Mouse (Mus musculus) limb, embryonic 11.5 days (tissue): ENCODE measurements around the gene St6galnac3. TPM values are rescaled to one million over a fixed set of nuclear protein-coding genes. Genes with fewer than 3 reads are reported as not detected.
A peak's percentile ranks its signal among the peaks of the same experiment; 100 is the strongest.

Experiments
- ATAC-seq: fragments of 200-750 bp; cut with Nextera tagmentation; 2 replicates; pipeline ENCODE4 v1.8.0; 2017; ENCODE audit warnings: low read depth; ENCODE audit not compliant: insufficient number of reproducible peaks, low FRiP score, low TSS enrichment
- DNase-seq: peaks from one replicate; pipeline ENCODE4 v3.0.0-alpha.2; 2015; ENCODE audit warnings: low spot score
- H3K27ac ChIP-seq: fragments of 300-500 bp; sonication (generic); replicated peaks from 2 replicates; pipeline ENCODE4 v1.5.1; 2014; ENCODE audit warnings: low read depth, mild to moderate bottlenecking, low read length
- H3K27me3 ChIP-seq: fragments of 300-500 bp; sonication (generic); 2 replicates; pipeline ENCODE4 v1.6.1; 2014; ENCODE audit warnings: mild to moderate bottlenecking, low read length, mixed read lengths; ENCODE audit not compliant: control insufficient read depth, insufficient read depth
- H3K36me3 ChIP-seq: fragments of 300-500 bp; sonication (generic); 2 replicates; pipeline ENCODE4 v1.6.1; 2014; ENCODE audit warnings: mild to moderate bottlenecking, low read length, moderate library complexity, mixed read lengths; ENCODE audit not compliant: control insufficient read depth, insufficient read depth
- H3K4me1 ChIP-seq: fragments of 300-500 bp; sonication (generic); 2 replicates; pipeline ENCODE4 v1.6.1; 2014; ENCODE audit warnings: low read length, mixed read lengths; ENCODE audit not compliant: control insufficient read depth, insufficient read depth
- H3K4me2 ChIP-seq: fragments of 300-500 bp; sonication (generic); 2 replicates; pipeline ENCODE4 v1.6.1; 2014; ENCODE audit warnings: low read depth, mild to moderate bottlenecking, moderate library complexity; ENCODE audit not compliant: severe bottlenecking
- H3K4me3 ChIP-seq: fragments of 300-500 bp; sonication (generic); 2 replicates; pipeline ENCODE4 v1.5.1; 2014; ENCODE audit warnings: low read depth, low read length
- H3K9ac ChIP-seq: fragments of 300-500 bp; sonication (generic); 2 replicates; pipeline ENCODE4 v1.6.1; 2014; ENCODE audit warnings: mild to moderate bottlenecking, low read length
- H3K9me3 ChIP-seq: fragments of 300-500 bp; sonication (generic); 2 replicates; pipeline ENCODE4 v1.6.1; 2016; ENCODE audit warnings: low read length; ENCODE audit not compliant: control insufficient read depth
- WGBS: fragments of 180-500 bp; shearing (Covaris S2); extraction: QIAGEN DNeasy Blood & Tissue Kit; methylation state at CpG from one replicate; pipeline ENCODE4 v1.1.7; 2014; 5-methylcytosine and 5-hydroxymethylcytosine counted together
- polyA plus RNA-seq: library from polyadenylated mRNA; unstranded; fragments of >200 nt; fragmentation: Nextera tagmentation; extraction: Ambion mirVana; gene quantifications from 2 replicates; pipeline ENCODE4 v1.2.1, GENCODE M21; 2014

Gene St6galnac3
- polyA plus RNA-seq, 1 experiment from 2014 or later, result 51.2 TPM

DNA sequence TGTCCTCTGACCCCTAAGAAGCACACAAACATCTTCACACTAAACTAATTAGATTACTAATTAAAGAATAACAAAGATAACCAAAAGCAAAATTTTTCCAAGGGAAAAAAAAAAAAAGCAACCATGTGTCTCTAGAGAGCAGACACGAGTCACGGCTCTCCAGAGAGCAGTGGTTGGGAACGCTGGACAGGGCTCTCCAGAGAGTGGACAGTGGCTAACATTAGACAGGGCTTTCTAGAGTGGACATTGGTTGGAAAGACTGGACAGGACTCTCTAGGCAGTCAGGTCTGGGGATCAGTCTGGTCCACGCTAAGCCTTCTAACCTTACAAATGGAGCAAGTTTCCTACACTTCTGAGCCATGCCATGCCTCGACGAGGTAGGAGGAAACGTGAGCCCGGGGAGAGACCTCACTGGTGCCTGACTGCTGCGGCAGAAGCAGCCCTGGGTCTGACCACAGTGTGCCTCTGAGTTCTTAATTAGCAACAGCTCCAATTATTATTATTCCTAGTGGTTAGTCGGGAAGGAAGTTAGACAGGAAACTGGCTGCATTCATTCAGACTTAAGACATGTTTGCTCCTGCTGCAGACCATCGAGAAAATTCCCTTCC is 32.7 kb downstream of the St6galnac3 start:
- H3K27me3 ChIP-seq, result no peaks in the 10 kb centered on the region
- WGBS, result 19% methylated on average over 11 of the region's 11 CpGs
- H3K4me1 ChIP-seq, result peaks cover 32% of the 10 kb centered on the region
- no peaks in the 10 kb centered on the region; the same call in 1 of the 2 replicates for H3K36me3 ChIP-seq
- no peak overlapping the region for H3K9ac ChIP-seq
- peak overlapping the region; percentile 53; the same call in 1 of the 2 replicates for H3K27ac ChIP-seq
- H3K4me2 ChIP-seq, result no peak overlapping the region
- ATAC-seq (no peak), DNase-seq (peak; percentile 54)
- no peaks in the 10 kb centered on the region for H3K9me3 ChIP-seq
- H3K4me3 ChIP-seq, result no peak overlapping the region

DNA sequence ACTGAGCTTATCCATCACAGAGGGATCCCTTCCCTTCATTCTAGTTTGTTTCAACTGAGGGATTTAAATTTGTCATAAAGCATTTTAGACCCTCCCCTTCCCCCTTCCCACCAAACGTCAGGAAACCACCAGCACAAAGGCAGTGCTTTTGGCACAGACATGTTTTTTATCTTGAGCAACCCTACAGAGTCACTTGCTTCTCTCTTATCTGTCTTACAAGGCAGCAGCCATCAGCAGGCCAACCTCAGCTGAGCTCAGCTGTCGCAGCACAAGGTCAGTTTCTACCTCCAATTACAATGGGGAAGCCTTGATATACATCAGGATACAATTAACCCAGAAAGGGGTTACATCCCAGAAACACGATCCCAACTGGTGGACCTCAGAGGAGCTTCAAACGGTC is 33.4 kb downstream of the St6galnac3 start:
- Histone ChIP-seq H3K9me3 (no peaks in the 10 kb centered on the region), H3K4me2 (no peak overlapping the region), H3K27me3 (no peaks in the 10 kb centered on the region), H3K4me1 (peaks cover 32% of the 10 kb centered on the region), H3K36me3 (no peaks in the 10 kb centered on the region; the same call in 1 of the 2 replicates), H3K9ac (no peak overlapping the region), H3K4me3 (no peak overlapping the region), H3K27ac (no peak overlapping the region)
- DNase-seq, result no peak
- WGBS, result 11% methylated on average over 4 of the region's 4 CpGs
- ATAC-seq, result no peak

DNA sequence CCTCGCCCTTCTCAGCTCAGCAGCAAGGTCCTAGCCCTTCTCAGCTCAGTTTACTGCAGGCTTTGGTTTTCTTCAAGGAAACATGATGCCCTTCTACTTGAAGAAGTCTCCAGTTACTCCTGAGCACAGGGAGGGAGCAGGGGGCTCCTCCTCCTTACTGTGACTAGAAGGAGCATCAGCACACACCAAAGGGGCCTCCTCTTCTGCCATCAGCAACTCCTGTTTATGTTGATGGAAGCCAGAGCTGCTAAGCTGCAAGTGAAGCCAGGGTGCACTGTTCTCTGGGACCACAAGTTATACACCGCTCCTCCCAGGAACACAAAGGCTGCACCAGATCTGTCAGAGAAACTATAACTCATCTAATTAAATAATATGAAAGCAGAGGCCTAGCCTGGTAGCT is 34.4 kb downstream of the St6galnac3 start:
- Histone ChIP-seq H3K36me3 (no peaks in the 10 kb centered on the region), H3K4me1 (peaks cover 32% of the 10 kb centered on the region), H3K9me3 (no peaks in the 10 kb centered on the region), H3K27me3 (no peaks in the 10 kb centered on the region), H3K4me2 (peak overlapping the region; percentile 15; the same call in 1 of the 2 replicates), H3K9ac (peak overlapping the region; percentile 12; the same call in 1 of the 2 replicates), H3K27ac (peak overlapping the region; percentile 56; the same call in 1 of the 2 replicates), H3K4me3 (no peak overlapping the region)
- DNase-seq (no peak), ATAC-seq (peak; percentile 73)
- WGBS, result 30% methylated on average over 2 of the region's 2 CpGs

DNA sequence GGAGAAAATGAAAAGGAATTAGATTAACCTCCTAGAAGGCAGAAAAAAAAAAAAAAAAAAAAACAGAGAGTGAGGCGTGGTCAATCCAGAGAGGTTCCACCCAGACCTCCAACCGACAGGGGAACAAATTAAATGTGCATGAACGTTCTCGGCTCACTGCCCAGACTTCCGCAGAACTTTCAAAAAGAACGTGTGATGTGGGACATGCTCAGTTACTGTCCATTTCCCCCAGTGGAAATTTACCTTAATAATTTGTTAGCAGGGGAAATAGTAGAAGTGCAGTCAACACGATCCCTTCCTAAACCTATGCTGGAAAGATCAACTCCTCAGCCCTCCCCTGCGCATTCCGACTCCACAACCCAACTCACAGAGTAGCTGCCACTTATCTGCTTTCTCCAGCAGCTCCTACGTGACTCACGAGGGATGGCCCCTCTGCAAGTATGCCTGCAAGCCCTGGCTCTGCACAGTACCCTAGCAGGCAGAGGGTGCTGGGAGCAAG is 35.1 kb downstream of the St6galnac3 start:
- ATAC-seq (0 out of 2 replicates have a peak, but pooled peaks have one; percentile 18), DNase-seq (no peak)
- Histone ChIP-seq H3K36me3 (no peaks in the 10 kb centered on the region), H3K4me1 (peaks cover 32% of the 10 kb centered on the region), H3K27me3 (no peaks in the 10 kb centered on the region), H3K9ac (no peak overlapping the region; the same call in 1 of the 2 replicates), H3K27ac (peak overlapping the region; percentile 56; the same call in 1 of the 2 replicates), H3K4me3 (no peak overlapping the region), H3K9me3 (no peaks in the 10 kb centered on the region), H3K4me2 (0 out of 2 replicates have a peak overlapping the region, but pooled peaks have one; percentile 15)
- 55% methylated on average over 11 of the region's 11 CpGs for WGBS

DNA sequence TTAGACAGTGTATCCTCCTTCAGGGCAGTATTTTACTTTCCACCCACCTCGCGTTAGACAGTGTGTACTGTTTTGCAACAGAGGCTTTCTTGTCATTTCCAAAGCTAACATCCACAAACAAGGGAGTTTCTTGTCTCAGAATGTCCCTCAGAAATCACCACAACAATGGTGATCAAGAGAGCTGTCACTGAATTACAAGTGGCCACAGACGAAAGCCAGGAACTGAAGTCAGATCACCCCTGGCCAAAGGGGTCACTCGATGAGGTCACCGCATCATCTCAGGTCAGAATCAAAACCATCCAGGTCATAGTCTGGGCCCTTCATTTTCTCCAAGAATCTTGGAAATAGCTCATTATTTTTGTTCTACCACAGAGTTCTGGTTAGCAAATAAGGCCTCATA is 37.1 kb downstream of the St6galnac3 start:
- no peak for DNase-seq
- 74% methylated on average over 5 of the region's 5 CpGs for whole genome bisulfite sequencing
- peaks cover 27% of the 10 kb centered on the region for H3K4me1 ChIP-seq
- no peak overlapping the region for H3K27ac ChIP-seq
- H3K4me2 ChIP-seq, result no peak overlapping the region
- no peaks in the 10 kb centered on the region for H3K36me3 ChIP-seq
- no peak overlapping the region for H3K9ac ChIP-seq
- H3K9me3 ChIP-seq, result no peaks in the 10 kb centered on the region
- ATAC-seq, result no peak
- H3K4me3 ChIP-seq, result no peak overlapping the region
- H3K27me3 ChIP-seq, result no peaks in the 10 kb centered on the region

DNA sequence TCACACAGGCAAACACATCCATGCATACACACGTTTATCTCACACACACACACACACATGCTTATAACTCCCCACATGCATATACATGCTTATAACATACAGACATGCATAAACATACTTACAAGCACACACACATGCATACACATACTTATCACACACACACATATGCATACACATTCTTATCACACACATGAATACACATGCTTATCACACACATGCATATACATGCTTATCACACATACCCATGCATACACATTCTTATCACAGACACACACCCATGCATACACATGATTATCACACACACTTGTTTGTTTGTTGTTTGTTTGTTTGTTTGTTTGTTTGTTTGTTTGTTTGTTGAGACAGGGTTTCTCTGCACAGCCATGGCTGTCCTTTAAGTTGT is 40.1 kb downstream of the St6galnac3 start:
- no peak for ATAC-seq
- WGBS, result 68% methylated on average over 1 of the region's 1 CpGs
- H3K9ac ChIP-seq, result no peak overlapping the region

DNA sequence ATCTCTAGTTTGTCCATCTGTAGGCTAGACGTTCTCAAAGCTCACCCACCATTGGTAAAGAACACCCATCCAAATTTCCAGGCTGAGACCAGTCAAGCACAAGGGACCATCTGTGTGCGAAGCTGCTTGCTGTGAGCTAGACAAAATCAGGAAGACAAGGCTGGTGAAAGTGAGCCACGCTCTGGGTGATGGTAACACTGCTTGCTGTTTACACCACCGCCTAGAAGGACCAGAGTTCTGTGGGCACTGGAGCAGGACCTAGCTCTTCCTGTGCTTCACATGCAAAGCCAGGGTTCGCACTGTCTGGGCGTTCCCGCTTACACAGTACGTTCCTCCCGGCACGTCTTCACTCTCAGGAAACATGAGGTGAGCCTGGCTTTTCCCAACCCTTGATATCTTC is 42.7 kb downstream of the St6galnac3 start:
- 93% methylated on average over 10 of the region's 10 CpGs for WGBS
- no peak overlapping the region for H3K27ac ChIP-seq
- no peak overlapping the region for H3K4me2 ChIP-seq
- no peaks in the 10 kb centered on the region for H3K9me3 ChIP-seq
- no peak for DNase-seq
- H3K27me3 ChIP-seq, result no peaks in the 10 kb centered on the region
- no peak overlapping the region for H3K9ac ChIP-seq
- no peak overlapping the region for H3K4me3 ChIP-seq
- H3K4me1 ChIP-seq, result no peaks in the 10 kb centered on the region
- no peak for ATAC-seq
- no peaks in the 10 kb centered on the region for H3K36me3 ChIP-seq

More for the DNA sequence above, 40.1 kb downstream of the St6galnac3 start:
- no peaks in the 10 kb centered on the region for H3K27me3 ChIP-seq
- H3K4me3 ChIP-seq, result no peak overlapping the region
- no peaks in the 10 kb centered on the region for H3K9me3 ChIP-seq
- no peak overlapping the region for H3K27ac ChIP-seq
- H3K36me3 ChIP-seq, result no peaks in the 10 kb centered on the region
- H3K4me1 ChIP-seq, result peaks cover 2% of the 10 kb centered on the region
- no peak overlapping the region for H3K4me2 ChIP-seq
- no peak for DNase-seq

DNA sequence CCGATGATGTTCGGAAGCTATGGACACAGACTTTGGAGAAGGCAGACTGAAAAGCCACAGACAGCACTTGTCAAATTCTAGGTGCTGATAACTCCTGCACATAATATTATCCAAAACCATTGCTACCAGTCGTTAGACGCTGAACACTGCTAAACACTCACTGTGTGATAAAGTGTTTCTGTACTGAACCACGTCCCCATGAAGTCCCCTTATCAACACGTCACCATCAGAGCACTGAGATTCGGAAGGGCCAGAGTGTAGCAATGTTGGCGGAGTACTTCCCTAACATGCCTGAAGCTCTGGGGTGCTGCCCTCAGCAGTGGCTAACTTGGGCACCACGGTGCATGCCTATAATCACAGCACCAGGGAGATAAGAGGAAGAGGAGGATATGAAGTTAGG is 43.3 kb downstream of the St6galnac3 start:
- Histone ChIP-seq H3K9me3 (no peaks in the 10 kb centered on the region), H3K27ac (no peak overlapping the region), H3K9ac (no peak overlapping the region), H3K4me2 (no peak overlapping the region), H3K27me3 (no peaks in the 10 kb centered on the region), H3K4me1 (no peaks in the 10 kb centered on the region), H3K4me3 (no peak overlapping the region), H3K36me3 (no peaks in the 10 kb centered on the region)
- 93% methylated on average over 9 of the region's 9 CpGs for WGBS
- ATAC-seq (no peak), DNase-seq (no peak)
